In the genomic region with DNA sequence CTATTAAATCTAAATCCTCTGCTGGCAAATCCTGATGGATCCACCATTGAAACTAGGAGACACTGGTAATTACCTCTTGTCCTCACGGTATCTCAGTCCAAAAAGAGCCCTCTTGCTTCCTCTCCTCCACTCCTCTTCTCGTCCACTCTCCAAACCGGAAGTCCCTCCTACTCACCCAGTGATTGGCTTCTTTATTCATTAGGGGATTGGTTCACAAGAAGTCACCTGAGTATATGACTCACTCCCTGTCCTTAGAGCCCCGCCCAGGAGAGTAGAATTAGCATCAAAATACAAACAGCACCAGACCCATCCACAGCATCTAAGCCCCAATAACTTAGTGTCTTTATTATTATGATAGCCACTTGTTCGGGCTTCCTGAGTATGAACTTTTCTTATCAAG, we compare ENCODE assay signal across 17 mouse cellular contexts.
DNase-seq lines count a peak whose midpoint lies in the region; ATAC-seq and TF ChIP-seq lines count a peak whose summit lies in the region.
"Had no signal": no experiment of that assay in that cellular context is flagged by ENCODE, and none has a peak within 500 bp of the region (broad histone marks: within the 10 kb centered on the region; RNA-seq: fewer than 3 reads in every experiment).

No protein-coding gene starts in this region.

- TF ChIP-seq EP300 in heart, postnatal 0 days (IDR thresholded peaks at IDR 0.05; ENCODE audit: low read depth): no peak
- no peak for TF ChIP-seq EP300 in MEL (IDR thresholded peaks at IDR 0.05; ENCODE audit: low read depth in 1 of 2, low read length in 2 of 2)

- DNase-seq in heart, postnatal 0 days (ENCODE audit: low spot score): no peak
- no peak for DNase-seq in heart, postnatal 25 days (ENCODE audit: low spot score)
- peak; percentile 19 for DNase-seq in MEL (ENCODE audit: low read depth, low spot score)
- no peak for DNase-seq in testis, postnatal 10 days (ENCODE audit: low spot score)
- DNase-seq: cerebellum, adult 11 months; cerebellum, postnatal 10 days; lung, adult 18-20 months; thymus, postnatal 4 days had no signal

- no peak overlapping the region for H3ac ChIP-seq in myocyte (ENCODE audit: control insufficient read depth, insufficient read length)

- H3K4me1 ChIP-seq in heart, postnatal 0 days (ENCODE audit: control insufficient read depth, insufficient read depth): no peaks in the 10 kb centered on the region
- H3K4me1 ChIP-seq in midbrain, embryonic 16.5 days (ENCODE audit: control insufficient read depth, insufficient read depth, low read length): no peaks in the 10 kb centered on the region
- H3K4me1 ChIP-seq in midbrain, embryonic 15.5 days: no peaks in the 10 kb centered on the region
- no peaks in the 10 kb centered on the region for H3K4me1 ChIP-seq in MEL (ENCODE audit: control insufficient read depth in 1 of 2, insufficient read depth in 2 of 2, low read length in 2 of 2)
- H3K4me1 ChIP-seq: forebrain, embryonic 15.5 days; megakaryocyte, embryonic 14.5 days had no signal

- peak overlapping the region; percentile 66 for H3K27ac ChIP-seq in heart, postnatal 0 days (ENCODE audit: low read depth)
- no peak overlapping the region for H3K27ac ChIP-seq in midbrain, embryonic 16.5 days (ENCODE audit: low read length)
- no peak overlapping the region for H3K27ac ChIP-seq in midbrain, embryonic 15.5 days
- no peak overlapping the region for H3K27ac ChIP-seq in MEL (ENCODE audit: control insufficient read depth, low read depth, low read length)
- H3K27ac ChIP-seq: embryonic facial prominence, embryonic 13.5 days; forebrain, embryonic 15.5 days had no signal

- no peak overlapping the region for H3K9ac ChIP-seq in heart, postnatal 0 days (replicated peaks; ENCODE audit: low read depth, low read length)
- H3K9ac ChIP-seq in midbrain, embryonic 16.5 days (ENCODE audit: low read depth, low read length): no peak overlapping the region
- no peak overlapping the region for H3K9ac ChIP-seq in midbrain, embryonic 15.5 days
- H3K9ac ChIP-seq in MEL (ENCODE audit: control insufficient read depth, low read depth, low read length, poor library complexity, severe bottlenecking): no peak overlapping the region
- H3K9ac ChIP-seq: embryonic facial prominence, embryonic 13.5 days; forebrain, embryonic 15.5 days had no signal

- H3K79me2 ChIP-seq in MEL (ENCODE audit: control insufficient read depth, insufficient read depth, low read length, poor library complexity) (no peaks in the 10 kb centered on the region), myocyte (ENCODE audit: control insufficient read depth, insufficient read depth) (no peaks in the 10 kb centered on the region)

- no peak for TF ChIP-seq CTCF in heart, postnatal 0 days (IDR thresholded peaks at IDR 0.05; ENCODE audit: low read depth)
- TF ChIP-seq CTCF in MEL (IDR thresholded peaks at IDR 0.05 in 2 of 3, conservative IDR thresholded peaks at IDR 0.05 in 1 of 3; ENCODE audit: control insufficient read depth in 1 of 3, insufficient read depth in 1 of 3, low read depth in 2 of 3, low read length in 3 of 3, poor library complexity in 1 of 3, severe bottlenecking in 1 of 3): no peak

- peak; percentile 39; the same call in 1 of the 2 replicates for ATAC-seq in heart, postnatal 0 days (ENCODE audit: insufficient read depth, low read depth)
- 0 out of 2 replicates have a peak, but pooled peaks have one; percentile 21 for ATAC-seq in midbrain, embryonic 16.5 days
- no peak for ATAC-seq in midbrain, embryonic 15.5 days (replicated peaks)
- ATAC-seq: forebrain, embryonic 15.5 days; hindbrain, embryonic 16.5 days; intestine, postnatal 0 days had no signal

- intact Hi-C loops in heart, postnatal 25 days (cut with DNase I): loop anchor here (5.0 kb wide), 1 partner anchor 39 kb away; no protein-coding TSS in a partner anchor

- H3K27me3 ChIP-seq in heart, postnatal 0 days (ENCODE audit: control insufficient read depth, insufficient read depth, low read length): no peaks in the 10 kb centered on the region
- H3K27me3 ChIP-seq in midbrain, embryonic 16.5 days (ENCODE audit: control insufficient read depth, insufficient read depth, low read depth, low read length): no peaks in the 10 kb centered on the region
- no peaks in the 10 kb centered on the region for H3K27me3 ChIP-seq in midbrain, embryonic 15.5 days (replicated peaks)
- H3K27me3 ChIP-seq in MEL (ENCODE audit: control insufficient read depth in 1 of 2, insufficient read depth in 2 of 2, low read length in 2 of 2): no peaks in the 10 kb centered on the region
- H3K27me3 ChIP-seq in myocyte (ENCODE audit: control insufficient read depth, insufficient read depth, insufficient read length): no peaks in the 10 kb centered on the region
- H3K27me3 ChIP-seq: embryonic facial prominence, embryonic 13.5 days; forebrain, embryonic 15.5 days; megakaryocyte, embryonic 14.5 days had no signal

- TF ChIP-seq RAD21 in MEL (IDR thresholded peaks at IDR 0.05; ENCODE audit: low read depth, low read length): no peak

- TF ChIP-seq POLR2A in MEL (IDR thresholded peaks at IDR 0.05; ENCODE audit: control insufficient read depth in 1 of 2, insufficient read depth in 1 of 2, low read depth in 1 of 2, low read length in 2 of 2, poor library complexity in 1 of 2): no peak
- TF ChIP-seq POLR2A in myocyte (IDR thresholded peaks at IDR 0.05; ENCODE audit: insufficient read length, low read depth): no peak

- 0 out of 2 replicates have a peak, but pooled peaks cover 5% of the 10 kb centered on the region for H3K9me3 ChIP-seq in heart, postnatal 0 days (replicated peaks; ENCODE audit: control insufficient read depth, low read length)
- no peaks in the 10 kb centered on the region for H3K9me3 ChIP-seq in midbrain, embryonic 16.5 days (replicated peaks; ENCODE audit: control insufficient read depth, low read length, poor library complexity, severe bottlenecking)
- no peaks in the 10 kb centered on the region for H3K9me3 ChIP-seq in midbrain, embryonic 15.5 days
- no peaks in the 10 kb centered on the region for H3K9me3 ChIP-seq in MEL (replicated peaks; ENCODE audit: insufficient read depth, low read length)
- H3K9me3 ChIP-seq: forebrain, embryonic 15.5 days had no signal

- H3K4me2 ChIP-seq in heart, postnatal 0 days (ENCODE audit: low read depth, low read length): no peak overlapping the region
- H3K4me2 ChIP-seq in midbrain, embryonic 16.5 days (ENCODE audit: low read length): no peak overlapping the region
- no peak overlapping the region for H3K4me2 ChIP-seq in midbrain, embryonic 15.5 days
- peak overlapping the region; percentile 15 for H3K4me2 ChIP-seq in myocyte (ENCODE audit: low read depth)
- H3K4me2 ChIP-seq: embryonic facial prominence, embryonic 13.5 days; forebrain, embryonic 15.5 days; liver, embryonic 11.5 days had no signal

- no peak overlapping the region for H3K4me3 ChIP-seq in heart, postnatal 0 days (ENCODE audit: low read depth, low read length)
- H3K4me3 ChIP-seq in midbrain, embryonic 16.5 days (ENCODE audit: low read depth, low read length): no peak overlapping the region
- H3K4me3 ChIP-seq in midbrain, embryonic 15.5 days: no peak overlapping the region
- H3K4me3 ChIP-seq in MEL (ENCODE audit: control insufficient read depth in 1 of 2, insufficient read depth in 1 of 2, low read depth in 2 of 2, low read length in 2 of 2) (no peak overlapping the region), myocyte (no peak overlapping the region)
- H3K4me3 ChIP-seq: embryonic facial prominence, embryonic 13.5 days; forebrain, embryonic 15.5 days; megakaryocyte, embryonic 14.5 days had no signal

- H3K36me3 ChIP-seq in heart, postnatal 0 days (replicated peaks; ENCODE audit: control insufficient read depth, insufficient read depth, low read length): peaks cover 23% of the 10 kb centered on the region
- peaks cover 20% of the 10 kb centered on the region for H3K36me3 ChIP-seq in midbrain, embryonic 16.5 days (ENCODE audit: control insufficient read depth, insufficient read depth, low read length)
- H3K36me3 ChIP-seq in midbrain, embryonic 15.5 days (replicated peaks): peaks cover 28% of the 10 kb centered on the region
- H3K36me3 ChIP-seq in MEL (ENCODE audit: control insufficient read depth in 1 of 2, insufficient read depth in 2 of 2, low read length in 2 of 2) (peaks cover 0 to 2% of the 10 kb centered on the region in 2 experiments; a peak in 3 of 4 replicates), myocyte (ENCODE audit: control insufficient read depth, insufficient read depth) (peaks cover 15% of the 10 kb centered on the region)

- 73% methylated on average over 5 of the region's 5 CpGs for WGBS in heart, postnatal 0 days
- WGBS in midbrain, embryonic 16.5 days: 89% methylated on average over 5 of the region's 5 CpGs
- 85% methylated on average over 5 of the region's 5 CpGs for WGBS in midbrain, embryonic 15.5 days

TF ChIP-seq in MEL, 35 proteins besides CTCF, POLR2A, EP300 and RAD21 (continues in another document):
- TF ChIP-seq UBTF (IDR thresholded peaks at IDR 0.05; ENCODE audit: borderline replicate concordance, insufficient read depth, low read depth, low read length) (no peak), RCOR1 (IDR thresholded peaks at IDR 0.05; ENCODE audit: low read depth, low read length) (no peak), MAFK (IDR thresholded peaks at IDR 0.05; ENCODE audit: borderline replicate concordance, low read depth, low read length) (no peak), POLR2AphosphoS5 (IDR thresholded peaks at IDR 0.05; ENCODE audit: borderline replicate concordance, low read depth, low read length) (no peak), POLR2AphosphoS2 (IDR thresholded peaks at IDR 0.05; ENCODE audit: low read length) (no peak), ZMIZ1 (IDR thresholded peaks at IDR 0.05; ENCODE audit: low read depth, low read length) (no peak), NRF1 (IDR thresholded peaks at IDR 0.05; ENCODE audit: insufficient read depth, low read depth, low read length, poor library complexity, severe bottlenecking) (no peak), CHD2 (IDR thresholded peaks at IDR 0.05; ENCODE audit: low read length) (no peak), ELF1 (IDR thresholded peaks at IDR 0.05; ENCODE audit: low read depth, low read length) (no peak)

TF ChIP-seq in myocyte, 11 proteins besides CTCF, POLR2A, EP300 and RAD21:
- TF ChIP-seq MYOG (IDR thresholded peaks at IDR 0.05; ENCODE audit: control insufficient read depth in 1 of 3, insufficient read depth in 1 of 3, insufficient read length in 2 of 3, low read depth in 2 of 3) (no peak), USF1 (IDR thresholded peaks at IDR 0.05; ENCODE audit: low read depth) (no peak), CEBPB (IDR thresholded peaks at IDR 0.05; ENCODE audit: insufficient read depth, poor library complexity, severe bottlenecking) (no peak), POLR2AphosphoS2 (IDR thresholded peaks at IDR 0.05; ENCODE audit: insufficient read length, low read depth) (no peak), REST (IDR thresholded peaks at IDR 0.05; ENCODE audit: insufficient read depth, insufficient read length) (no peak)
